Mouse (Mus musculus) ES-Bruce4 (cell line): Measurements from ENCODE around the gene Gm12355.

ENCODE experiments used
- CTCF ChIP-seq: IDR thresholded peaks from one replicate; pipeline ENCODE4 v1.8.1; 2011; ENCODE audit warnings: low read depth, low read length
- EP300 ChIP-seq: IDR thresholded peaks from 2 replicates; pipeline ENCODE4 v1.6.1; 2011; ENCODE audit warnings: low read depth, low read length; ENCODE audit not compliant: insufficient read depth

GRCm38 (mm10) chr11:98583571-98583970, 41.9 kb downstream of the Gm12355 start:
- TF ChIP-seq EP300 = no peak
- peak; percentile 38 for TF ChIP-seq CTCF
